Mouse (Mus musculus): ENCODE data around the gene Ift43. TPM values are rescaled to one million over a fixed set of nuclear protein-coding genes. Genes with fewer than 3 reads are reported as not detected.

The Ift43 gene
- polyA plus RNA-seq, 1 experiment from 2014 or later = 93.8 TPM

DNA sequence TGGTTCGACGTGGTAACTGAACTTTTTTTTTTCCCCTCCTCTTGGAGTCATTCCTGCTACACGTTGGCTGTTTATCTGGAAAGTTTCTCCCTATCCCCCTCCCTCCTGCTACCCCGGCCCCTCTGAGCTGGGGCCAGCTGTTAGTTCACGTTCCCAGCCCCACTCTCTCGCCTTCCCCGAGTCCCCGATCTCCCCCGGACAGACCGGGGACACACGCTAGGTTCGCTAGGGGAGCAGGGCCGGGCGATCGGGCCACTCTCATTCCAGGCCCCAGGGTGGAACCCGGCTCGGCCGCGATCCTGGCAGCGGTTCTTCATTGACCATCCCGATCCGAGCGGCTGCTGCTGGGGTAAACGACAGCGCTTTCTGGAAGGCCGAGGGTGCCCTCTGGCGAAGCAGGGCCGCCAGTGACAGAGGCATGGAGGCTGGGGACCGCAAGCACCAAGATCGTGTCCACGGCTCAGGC is 3.1 kb upstream of the Ift43 start:
- WGBS = under 1% methylated on average over 31 of the region's 31 CpGs
- Histone ChIP-seq H3K4me3 (peak overlapping the region; percentile 49), H3K4me2 (peak overlapping the region; percentile 81), H3K27ac (peak overlapping the region; percentile 96), H3K9ac (peak overlapping the region; percentile 63), H3K4me1 (peaks cover 41% of the 10 kb centered on the region), H3K9me3 (no peaks in the 10 kb centered on the region), H3K36me3 (no peaks in the 10 kb centered on the region), H3K27me3 (no peaks in the 10 kb centered on the region)
- peak; percentile 75 for ATAC-seq (ENCODE audit: borderline replicate concordance, extremely low read depth, low FRiP score, low TSS enrichment)

GRCm38 (mm10) chr12:86085873-86086272 is 3.5 kb downstream of the Ift43 start:
- WGBS = 81% methylated on average over 7 of the region's 7 CpGs
- ATAC-seq (ENCODE audit: borderline replicate concordance, extremely low read depth, low FRiP score, low TSS enrichment) = no peak
- H3K9ac ChIP-seq = no peak overlapping the region

GRCm38 (mm10) chr12:86086550-86086949 is 4.2 kb downstream of the Ift43 start:
- no peak for ATAC-seq (ENCODE audit: borderline replicate concordance, extremely low read depth, low FRiP score, low TSS enrichment)
- no peak overlapping the region for H3K4me3 ChIP-seq
- no peak overlapping the region for H3K9ac ChIP-seq
- peaks cover 14% of the 10 kb centered on the region for H3K4me1 ChIP-seq
- H3K36me3 ChIP-seq = peaks cover 13% of the 10 kb centered on the region; the same call in 1 of the 2 replicates
- no peak overlapping the region for H3K4me2 ChIP-seq
- no peaks in the 10 kb centered on the region for H3K9me3 ChIP-seq
- H3K27me3 ChIP-seq = no peaks in the 10 kb centered on the region
- 60% methylated on average over 8 of the region's 8 CpGs for WGBS
- no peak overlapping the region for H3K27ac ChIP-seq

More at GRCm38 (mm10) chr12:86085873-86086272, 3.5 kb downstream of the Ift43 start:
- no peak overlapping the region for H3K27ac ChIP-seq
- no peak overlapping the region for H3K4me2 ChIP-seq
- peaks cover 13% of the 10 kb centered on the region; the same call in 1 of the 2 replicates for H3K36me3 ChIP-seq
- no peaks in the 10 kb centered on the region for H3K27me3 ChIP-seq
- no peak overlapping the region for H3K4me3 ChIP-seq
- peaks cover 9% of the 10 kb centered on the region for H3K4me1 ChIP-seq
- no peaks in the 10 kb centered on the region for H3K9me3 ChIP-seq

DNA sequence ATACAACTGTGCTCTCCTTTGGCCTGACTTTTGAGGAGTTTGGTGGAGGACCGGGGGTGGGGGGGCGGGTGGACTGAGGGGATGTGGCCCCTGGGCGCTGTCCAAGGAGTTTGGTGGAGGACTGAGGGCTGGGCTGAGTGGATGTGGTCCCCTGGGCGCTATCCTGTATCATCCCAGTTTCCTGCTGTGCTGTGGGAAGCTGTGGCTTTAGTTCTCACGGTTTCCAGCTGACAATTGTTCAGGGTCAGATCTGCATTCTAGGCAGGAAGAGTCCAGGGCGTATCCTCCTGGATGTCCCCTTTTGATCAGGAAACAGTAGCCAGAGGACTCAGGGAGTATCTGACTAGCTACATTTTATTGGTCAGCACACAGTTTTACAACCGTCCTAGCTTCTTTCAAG is 5.7 kb downstream of the Ift43 start:
- peaks cover 15% of the 10 kb centered on the region for H3K4me1 ChIP-seq
- no peak for ATAC-seq (ENCODE audit: borderline replicate concordance, extremely low read depth, low FRiP score, low TSS enrichment)
- 68% methylated on average over 7 of the region's 7 CpGs for WGBS

GRCm38 (mm10) chr12:86090764-86091163 is 8.4 kb downstream of the Ift43 start:
- WGBS = 69% methylated on average over 4 of the region's 4 CpGs
- Histone ChIP-seq H3K27me3 (no peaks in the 10 kb centered on the region), H3K9ac (no peak overlapping the region), H3K27ac (peak overlapping the region; percentile 85; the same call in 1 of the 2 replicates), H3K4me3 (no peak overlapping the region), H3K4me1 (peaks cover 11% of the 10 kb centered on the region), H3K4me2 (0 out of 2 replicates have a peak overlapping the region, but pooled peaks have one; percentile 34), H3K9me3 (no peaks in the 10 kb centered on the region), H3K36me3 (peaks cover 13% of the 10 kb centered on the region; the same call in 1 of the 2 replicates)
- no peak for ATAC-seq (ENCODE audit: borderline replicate concordance, extremely low read depth, low FRiP score, low TSS enrichment)

More for the DNA sequence above, 5.7 kb downstream of the Ift43 start:
- Histone ChIP-seq H3K9ac (no peak overlapping the region), H3K4me3 (no peak overlapping the region), H3K27ac (no peak overlapping the region), H3K4me2 (no peak overlapping the region), H3K9me3 (no peaks in the 10 kb centered on the region), H3K36me3 (peaks cover 13% of the 10 kb centered on the region; the same call in 1 of the 2 replicates), H3K27me3 (no peaks in the 10 kb centered on the region)

DNA sequence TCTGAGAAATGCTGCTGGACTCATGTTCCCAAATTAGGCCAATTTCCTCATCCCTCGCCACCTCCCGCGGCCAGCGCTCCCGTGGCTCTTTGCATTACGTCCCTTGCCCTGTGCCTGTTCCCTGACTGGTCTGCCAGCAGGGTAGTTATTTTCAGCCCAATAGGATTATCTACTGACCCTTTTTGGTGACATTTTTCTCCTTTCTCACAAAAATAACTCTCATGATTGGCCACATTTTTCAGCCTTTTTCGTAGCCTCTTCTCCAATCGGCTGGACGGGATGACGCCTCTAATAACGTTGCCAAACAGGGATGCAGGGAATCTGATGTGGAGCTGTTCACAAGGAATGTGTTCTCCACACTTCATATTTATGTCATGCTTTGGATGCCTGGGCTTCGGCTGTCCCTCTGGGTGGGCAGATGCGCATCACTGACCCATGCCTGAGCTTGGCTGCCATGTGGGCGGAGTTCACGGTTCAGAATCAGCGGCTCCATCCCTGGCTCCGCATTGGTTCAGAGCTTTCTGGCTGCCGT is 9.3 kb downstream of the Ift43 start:
- Histone ChIP-seq H3K27ac (peak overlapping the region; percentile 85), H3K4me2 (peak overlapping the region; percentile 34), H3K4me1 (peaks cover 11% of the 10 kb centered on the region), H3K9ac (no peak overlapping the region), H3K9me3 (no peaks in the 10 kb centered on the region), H3K36me3 (peaks cover 9% of the 10 kb centered on the region; the same call in 1 of the 2 replicates), H3K27me3 (no peaks in the 10 kb centered on the region), H3K4me3 (no peak overlapping the region)
- peak; percentile 79 for ATAC-seq (ENCODE audit: borderline replicate concordance, extremely low read depth, low FRiP score, low TSS enrichment)
- WGBS = 41% methylated on average over 18 of the region's 18 CpGs

- WGBS = 67% methylated on average over 4 of the region's 4 CpGs
- Histone ChIP-seq H3K4me1 (peaks cover 11% of the 10 kb centered on the region), H3K4me2 (no peak overlapping the region), H3K36me3 (peaks cover 6% of the 10 kb centered on the region; the same call in 1 of the 2 replicates), H3K27ac (no peak overlapping the region), H3K27me3 (no peaks in the 10 kb centered on the region), H3K4me3 (no peak overlapping the region), H3K9ac (no peak overlapping the region), H3K9me3 (no peaks in the 10 kb centered on the region)
- ATAC-seq (ENCODE audit: borderline replicate concordance, extremely low read depth, low FRiP score, low TSS enrichment) = no peak
These were observed 11.7 kb downstream of the Ift43 start for GRCm38 (mm10) chr12:86094075-86094474.

DNA sequence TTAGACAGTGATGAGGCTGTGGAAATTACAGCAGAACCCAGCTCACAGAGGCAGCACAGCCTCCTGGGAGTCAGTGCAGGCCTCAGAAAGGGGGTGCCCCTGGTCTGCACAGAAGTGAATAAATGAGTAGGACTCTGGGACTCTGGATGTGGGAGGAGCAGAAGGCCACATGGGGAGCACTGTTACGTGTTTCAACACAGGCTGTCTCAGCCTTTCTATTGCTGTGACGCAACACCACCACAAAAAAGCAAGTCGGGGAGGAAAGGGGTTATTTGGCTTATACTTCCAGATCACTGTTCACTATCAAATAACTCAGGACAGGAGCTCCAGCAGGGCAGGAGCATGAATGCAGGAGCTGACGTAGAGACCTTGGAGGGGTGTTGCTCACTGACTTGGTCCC is 13.5 kb downstream of the Ift43 start:
- H3K36me3 ChIP-seq = no peaks in the 10 kb centered on the region
- 77% methylated on average over 4 of the region's 4 CpGs for WGBS

DNA sequence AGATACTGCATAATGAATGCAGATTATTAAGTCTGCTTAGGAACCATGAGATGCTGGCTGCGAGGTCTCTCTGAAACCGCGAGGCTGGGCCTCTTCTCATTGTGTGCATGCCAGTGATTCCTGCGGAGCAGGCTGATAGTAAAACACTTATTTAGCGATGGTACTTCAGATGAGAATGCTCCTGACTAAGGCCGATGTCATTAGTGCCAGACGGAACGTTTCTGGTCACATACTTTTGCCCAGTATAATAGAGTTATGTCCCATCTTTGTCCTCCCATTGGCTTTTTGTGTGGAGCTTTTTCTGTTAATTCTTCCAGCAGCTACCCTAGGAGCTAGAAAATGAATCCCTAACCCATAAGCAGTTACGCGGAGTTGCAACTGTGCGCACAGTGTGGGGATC is 15.4 kb downstream of the Ift43 start:
- no peak overlapping the region for H3K4me2 ChIP-seq
- no peak overlapping the region for H3K4me3 ChIP-seq
- WGBS = 74% methylated on average over 11 of the region's 11 CpGs
- 0 out of 2 replicates have a peak, but pooled peaks cover 3% of the 10 kb centered on the region for H3K4me1 ChIP-seq
- H3K36me3 ChIP-seq = no peaks in the 10 kb centered on the region
- H3K27me3 ChIP-seq = no peaks in the 10 kb centered on the region
- no peaks in the 10 kb centered on the region for H3K9me3 ChIP-seq
- no peak for ATAC-seq (ENCODE audit: borderline replicate concordance, extremely low read depth, low FRiP score, low TSS enrichment)
- no peak overlapping the region for H3K27ac ChIP-seq
- H3K9ac ChIP-seq = no peak overlapping the region

More for the DNA sequence above, 13.5 kb downstream of the Ift43 start:
- H3K4me2 ChIP-seq = no peak overlapping the region
- ATAC-seq (ENCODE audit: borderline replicate concordance, extremely low read depth, low FRiP score, low TSS enrichment) = no peak
- no peaks in the 10 kb centered on the region for H3K27me3 ChIP-seq
- peaks cover 11% of the 10 kb centered on the region for H3K4me1 ChIP-seq
- no peak overlapping the region for H3K9ac ChIP-seq
- no peak overlapping the region for H3K4me3 ChIP-seq
- no peak overlapping the region for H3K27ac ChIP-seq
- no peaks in the 10 kb centered on the region for H3K9me3 ChIP-seq

DNA sequence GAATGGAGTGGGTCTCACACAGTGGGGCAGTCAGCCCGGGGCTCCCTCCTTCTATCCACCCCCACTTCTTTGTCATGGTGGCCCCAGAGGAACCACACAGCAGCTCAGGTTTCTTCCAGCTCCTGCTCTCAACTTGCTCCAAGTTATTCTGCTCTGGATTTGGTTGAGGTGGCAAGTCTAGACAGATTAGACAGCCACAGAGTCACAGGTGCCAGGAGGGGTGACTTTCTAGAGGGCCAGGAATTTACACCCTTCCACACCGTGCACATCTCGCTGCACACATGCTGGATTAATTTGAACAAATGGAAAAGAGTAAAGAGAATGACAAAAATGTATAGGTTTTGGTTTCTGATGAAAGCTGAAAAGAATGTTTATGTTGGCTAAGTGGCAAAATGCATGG is 18.4 kb downstream of the Ift43 start:
- Histone ChIP-seq H3K27ac (no peak overlapping the region), H3K9ac (no peak overlapping the region), H3K4me3 (no peak overlapping the region), H3K4me2 (no peak overlapping the region), H3K27me3 (no peaks in the 10 kb centered on the region), H3K36me3 (no peaks in the 10 kb centered on the region), H3K9me3 (no peaks in the 10 kb centered on the region), H3K4me1 (peaks cover 21% of the 10 kb centered on the region)
- 67% methylated on average over 3 of the region's 3 CpGs for WGBS
- ATAC-seq (ENCODE audit: borderline replicate concordance, extremely low read depth, low FRiP score, low TSS enrichment) = no peak

DNA sequence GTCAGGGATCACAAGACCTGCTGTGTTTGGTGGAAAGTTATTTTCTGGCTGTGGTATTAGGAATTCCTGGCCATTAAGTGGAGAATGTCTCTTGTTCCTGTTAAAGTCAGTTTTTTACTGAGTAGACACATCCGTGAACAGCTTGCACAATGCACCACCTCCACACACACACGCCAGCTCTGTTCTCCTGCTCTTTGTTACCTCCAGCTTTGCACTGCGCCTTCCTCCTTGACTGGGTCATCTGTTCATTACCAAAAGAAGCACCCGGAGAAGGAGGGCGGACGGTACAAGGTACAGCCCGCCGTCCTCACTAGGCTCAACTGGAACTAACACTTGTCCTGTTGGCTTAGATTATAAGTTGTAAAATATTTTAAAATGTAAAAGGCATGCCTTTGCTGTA is 20.3 kb downstream of the Ift43 start:
- Histone ChIP-seq H3K9me3 (no peaks in the 10 kb centered on the region), H3K4me1 (peaks cover 21% of the 10 kb centered on the region), H3K4me2 (no peak overlapping the region), H3K27ac (no peak overlapping the region), H3K9ac (no peak overlapping the region), H3K27me3 (no peaks in the 10 kb centered on the region), H3K36me3 (no peaks in the 10 kb centered on the region), H3K4me3 (no peak overlapping the region)
- 77% methylated on average over 8 of the region's 8 CpGs for WGBS
- no peak for ATAC-seq (ENCODE audit: borderline replicate concordance, extremely low read depth, low FRiP score, low TSS enrichment)

GRCm38 (mm10) chr12:86103391-86103790 is 21.1 kb downstream of the Ift43 start:
- Histone ChIP-seq H3K4me2 (no peak overlapping the region), H3K27ac (peak overlapping the region; percentile 60), H3K36me3 (no peaks in the 10 kb centered on the region), H3K9ac (no peak overlapping the region), H3K4me1 (peaks cover 21% of the 10 kb centered on the region), H3K4me3 (no peak overlapping the region), H3K27me3 (no peaks in the 10 kb centered on the region), H3K9me3 (no peaks in the 10 kb centered on the region)
- ATAC-seq (ENCODE audit: borderline replicate concordance, extremely low read depth, low FRiP score, low TSS enrichment) = no peak
- WGBS = 37% methylated on average over 11 of the region's 11 CpGs
